Mouse (Mus musculus) brain, embryonic 14.5 days (tissue): ENCODE results near the gene Stambp.

ENCODE experiments used
- CTCF ChIP-seq: fragments of 200-500 bp; IDR thresholded peaks from 2 replicates; pipeline ENCODE4 v1.5.1; 2012; ENCODE audit warnings: inconsistent platforms, mild to moderate bottlenecking, moderate library complexity, borderline replicate concordance; ENCODE audit not compliant: insufficient read depth, insufficient read length; ENCODE audit errors: extremely low read depth
- POLR2A ChIP-seq: fragments of 200-500 bp; IDR thresholded peaks from 2 replicates; pipeline ENCODE4 v1.6.1; 2012; ENCODE audit warnings: mild to moderate bottlenecking, inconsistent platforms, borderline replicate concordance; ENCODE audit not compliant: poor library complexity, insufficient read depth, insufficient read length, severe bottlenecking; ENCODE audit errors: extremely low read depth

- TF ChIP-seq POLR2A (no peak), CTCF (no peak)
These were observed 45.2 kb upstream of the Stambp start for GRCm38 (mm10) chr6:83617581-83618335.
